Mouse (Mus musculus): Measurements from ENCODE around the gene Ptch2.

Gene Ptch2

GRCm38 (mm10) chr4:117151416-117151815 lies 55.5 kb downstream of the Ptch2 start:
- no peak for DNase-seq (ENCODE audit: low read depth, low spot score)

- peak; percentile 93 for DNase-seq (ENCODE audit: low read depth, low spot score)
Observed at GRCm38 (mm10) chr4:117152714-117153113, 56.8 kb downstream of the Ptch2 start.

- DNase-seq (ENCODE audit: low read depth, low spot score): no peak
Observed at GRCm38 (mm10) chr4:117155020-117155791, 59.3 kb downstream of the Ptch2 start.

DNA sequence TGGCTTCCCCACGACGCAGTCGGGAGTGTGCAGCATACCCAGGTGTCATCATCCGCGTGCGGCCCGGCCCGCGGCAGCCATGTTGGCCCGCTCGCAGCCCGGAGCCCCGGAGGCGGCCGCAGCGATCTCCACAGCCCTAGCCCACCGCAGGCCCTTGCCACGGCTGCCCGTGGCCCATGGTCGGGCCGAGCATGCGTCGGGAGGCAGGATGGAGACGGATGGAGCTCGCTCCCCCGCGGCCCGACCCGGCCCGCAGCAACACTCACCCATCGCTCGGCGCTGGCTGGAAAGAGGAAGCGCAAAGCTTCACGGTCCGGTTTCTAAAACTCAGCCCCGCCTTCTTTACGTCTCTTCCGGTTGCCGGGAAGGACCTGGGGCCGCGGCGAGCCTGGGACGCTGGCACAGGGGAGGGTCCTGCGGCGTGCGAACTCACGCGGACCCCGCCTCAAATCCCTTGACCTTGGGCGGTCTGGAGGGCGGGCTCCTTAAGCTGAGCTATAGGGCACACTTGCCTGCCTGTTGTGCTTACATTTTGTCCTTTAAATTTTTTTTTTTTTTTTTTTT lies 60.0 kb downstream of the Ptch2 start, which contains the start of gene Rps8:
Gene Rps8, minus strand, starts transcription at position 452 of the 564 bp plus-strand sequence.
- peak; percentile 96 for DNase-seq (ENCODE audit: low read depth, low spot score)

GRCm38 (mm10) chr4:117156372-117156771 lies 60.5 kb downstream of the Ptch2 start:
- no peak for DNase-seq (ENCODE audit: low read depth, low spot score)

DNA sequence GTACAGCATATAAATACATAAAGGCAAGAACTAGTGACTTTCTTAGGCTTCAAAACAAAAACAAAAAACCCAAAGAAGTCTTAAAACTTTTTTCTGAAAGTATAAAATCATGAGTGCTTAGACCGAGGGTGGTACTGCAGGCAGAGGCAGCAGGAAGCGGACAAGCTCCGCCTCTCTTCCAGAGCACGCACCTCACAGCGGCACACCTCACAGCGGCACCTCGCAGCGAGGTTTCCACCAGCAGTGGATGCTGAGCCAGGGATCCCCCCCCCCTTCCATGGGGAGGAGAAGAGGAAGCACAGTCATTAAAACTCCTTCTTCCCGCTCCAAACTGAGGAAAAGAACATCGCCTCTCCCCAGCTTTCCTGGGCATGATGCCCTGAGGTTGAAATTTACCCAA lies 63.8 kb downstream of the Ptch2 start:
- peak; percentile 55 for DNase-seq (ENCODE audit: low read depth, low spot score)

- no peak for DNase-seq (ENCODE audit: low read depth, low spot score)
Observed at GRCm38 (mm10) chr4:117161183-117161582, 65.3 kb downstream of the Ptch2 start.
